Mouse (Mus musculus) 416B (cell line): ENCODE results near the gene Aebp1.
A peak's percentile ranks its signal among the peaks of the same experiment; 100 is the strongest.

Source experiments
- DNase-seq: peaks from one replicate; pipeline ENCODE4 v3.0.0; 2011; ENCODE audit warnings: low read depth

Gene Aebp1

GRCm38 (mm10) chr11:5893807-5894206 lies 32.1 kb downstream of the Aebp1 start:
- DNase-seq: no peak

DNA sequence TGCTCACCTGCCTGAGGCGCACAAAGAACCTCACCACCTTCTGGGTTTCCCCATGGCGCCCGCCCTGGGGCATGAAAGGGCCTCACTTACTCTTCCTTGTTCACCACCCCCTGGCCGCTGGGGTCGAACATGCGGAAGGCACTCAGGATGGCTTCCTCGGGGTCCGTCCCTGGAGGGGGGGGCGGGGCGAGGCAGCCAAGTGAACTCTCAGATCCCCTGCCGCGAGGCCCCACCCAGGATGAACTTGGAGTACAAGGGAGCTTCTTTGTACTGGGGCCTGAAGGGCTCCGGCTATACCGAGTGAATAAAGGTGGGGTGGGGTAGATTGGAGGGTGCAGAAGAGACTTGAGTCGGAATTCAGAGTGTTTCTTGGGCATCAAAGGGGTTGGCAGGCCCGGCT lies 35.5 kb downstream of the Aebp1 start:
- no peak for DNase-seq

- no peak for DNase-seq
Observed at GRCm38 (mm10) chr11:5897839-5898238, 36.1 kb downstream of the Aebp1 start.

DNA sequence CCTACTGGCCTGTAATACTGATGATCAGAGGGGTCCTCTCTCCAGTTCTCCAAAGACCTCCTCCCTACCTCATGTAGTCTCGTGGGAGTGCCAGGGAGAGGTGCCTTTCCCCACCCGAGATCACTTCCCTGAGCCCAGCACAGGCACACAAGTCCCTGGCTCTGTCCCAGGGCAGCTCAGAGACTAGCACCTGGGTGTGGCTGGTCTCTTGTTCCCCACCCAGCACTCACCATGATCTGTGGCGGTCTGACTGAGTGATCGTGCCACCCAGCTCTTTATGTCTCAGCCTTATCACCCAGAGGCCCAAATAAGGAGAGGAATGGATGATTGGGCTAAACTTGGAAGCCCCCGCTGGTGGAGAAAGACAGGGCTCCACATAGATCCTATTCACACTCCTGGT lies 36.8 kb downstream of the Aebp1 start, which contains the start of gene Myl7:
Gene Myl7 (minus strand): TSS at position 252 of the 400 bp plus-strand sequence.
- DNase-seq: no peak

DNA sequence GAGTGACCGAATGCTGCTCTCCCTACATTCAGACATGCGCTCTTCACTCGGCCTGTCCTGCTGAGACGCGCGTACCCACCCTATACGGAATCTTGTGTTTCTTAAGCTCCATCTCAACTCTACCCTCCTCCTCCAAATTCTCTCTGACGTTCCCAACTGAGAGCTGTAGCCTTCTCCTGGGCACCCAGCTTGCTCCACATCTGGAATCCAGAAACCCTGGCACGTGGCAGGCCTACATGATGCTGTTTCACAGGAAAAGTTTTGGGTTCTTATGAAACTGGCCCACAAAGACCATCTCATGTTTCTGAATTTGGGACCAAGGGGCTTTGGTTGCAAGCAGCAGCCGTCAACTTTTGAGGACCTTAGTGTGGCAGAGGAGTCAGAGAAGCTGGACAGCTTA lies 37.5 kb downstream of the Aebp1 start:
- DNase-seq: no peak

DNA sequence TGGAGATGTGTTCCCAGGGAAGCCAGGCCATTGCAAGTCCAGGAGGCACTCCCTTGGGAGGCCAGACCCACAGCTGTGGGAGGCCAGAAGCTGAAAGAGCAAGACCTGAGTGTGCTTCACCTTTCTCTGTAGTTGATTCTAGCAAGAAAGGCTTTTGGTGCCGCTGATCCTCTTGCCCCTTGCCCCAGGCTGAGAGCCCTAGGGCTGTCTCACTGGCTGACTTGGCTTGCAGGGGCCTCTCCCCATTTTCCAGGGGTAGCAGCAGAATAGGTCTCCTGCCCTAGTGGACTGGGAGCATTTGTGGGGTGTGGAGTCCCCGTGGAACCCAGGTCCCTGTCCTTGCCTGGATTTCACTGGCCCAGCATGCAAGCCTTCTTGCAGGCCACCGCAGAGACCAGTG lies 39.6 kb downstream of the Aebp1 start:
- DNase-seq: no peak

DNA sequence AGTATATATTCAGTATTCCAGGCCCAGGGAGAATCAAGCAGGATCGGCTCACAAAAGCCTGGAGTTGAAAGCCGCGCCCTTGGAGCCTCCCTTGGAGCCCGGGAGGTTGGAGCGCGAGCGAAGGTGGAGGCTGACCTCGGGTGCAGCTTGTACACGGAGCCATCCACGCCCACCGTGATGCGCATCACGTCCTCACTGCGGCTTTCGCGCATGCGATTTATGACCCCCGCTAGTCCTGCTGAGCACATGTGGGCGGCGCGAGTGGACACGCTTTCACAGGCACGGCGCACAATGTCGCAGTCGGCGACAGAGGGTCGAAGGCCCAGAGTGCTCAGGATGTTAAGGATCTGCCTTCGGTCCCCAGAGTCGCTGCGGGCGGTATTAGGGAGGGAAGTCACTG lies 40.2 kb downstream of the Aebp1 start:
- no peak for DNase-seq

DNA sequence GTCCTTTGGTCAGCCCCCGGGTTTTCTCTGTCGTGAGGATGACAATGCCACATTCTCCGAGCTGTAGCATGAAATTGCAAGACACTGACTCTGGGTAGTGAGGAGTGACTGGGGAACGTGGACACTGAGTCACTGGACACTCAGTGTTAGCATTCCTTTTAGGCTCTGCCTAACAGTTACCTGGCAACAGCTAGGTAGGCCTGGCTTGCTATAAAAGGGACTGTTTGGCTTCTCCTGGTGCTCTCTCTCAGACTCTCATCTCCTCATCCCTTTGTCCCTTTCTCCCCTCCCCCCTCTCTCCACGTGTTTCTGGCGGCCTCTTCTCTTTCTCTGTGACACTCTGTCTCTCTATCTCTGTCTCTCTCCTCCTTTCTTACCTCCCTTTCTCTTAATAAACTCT lies 40.6 kb downstream of the Aebp1 start:
- DNase-seq: no peak

DNA sequence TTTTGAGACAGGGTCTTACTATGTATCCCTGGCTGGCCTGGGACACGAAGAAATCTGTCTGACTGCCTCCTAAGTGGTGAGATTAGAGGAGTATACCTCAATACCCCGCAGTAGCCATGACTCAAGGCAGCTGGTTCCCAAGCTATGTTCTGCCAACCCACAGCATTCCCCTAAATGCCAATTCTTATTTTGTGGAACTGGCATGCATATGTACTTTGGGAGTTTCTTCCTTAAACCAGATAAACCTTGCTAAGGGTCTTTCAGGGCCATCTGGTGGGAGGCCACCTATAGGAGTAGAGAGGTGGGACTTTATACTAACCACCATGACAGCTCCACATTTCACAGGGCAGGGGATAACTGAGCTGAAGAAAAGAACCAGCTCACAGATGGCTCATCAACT lies 42.1 kb downstream of the Aebp1 start:
- no peak for DNase-seq

DNA sequence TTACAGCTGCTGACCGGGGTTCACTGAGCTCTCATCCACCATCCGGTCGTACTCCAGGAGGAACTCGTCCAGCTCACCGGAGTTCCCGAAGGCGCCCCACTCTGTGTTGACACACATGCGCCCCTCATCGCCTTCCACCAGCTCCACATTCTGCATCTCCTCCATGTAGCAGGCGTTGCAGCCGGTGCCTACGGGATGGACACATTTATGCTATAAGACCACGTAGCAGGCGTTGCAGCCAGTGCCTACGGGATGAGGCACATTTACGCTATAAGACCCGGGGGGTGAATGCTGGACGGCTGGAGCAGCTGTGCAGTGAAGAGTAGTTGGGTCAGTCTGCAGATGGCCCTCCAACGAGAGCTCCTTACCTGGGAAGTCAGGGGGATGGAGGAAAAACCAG lies 42.6 kb downstream of the Aebp1 start:
- DNase-seq: no peak

- DNase-seq: no peak
Observed at GRCm38 (mm10) chr11:5904871-5905270, 43.1 kb downstream of the Aebp1 start.

DNA sequence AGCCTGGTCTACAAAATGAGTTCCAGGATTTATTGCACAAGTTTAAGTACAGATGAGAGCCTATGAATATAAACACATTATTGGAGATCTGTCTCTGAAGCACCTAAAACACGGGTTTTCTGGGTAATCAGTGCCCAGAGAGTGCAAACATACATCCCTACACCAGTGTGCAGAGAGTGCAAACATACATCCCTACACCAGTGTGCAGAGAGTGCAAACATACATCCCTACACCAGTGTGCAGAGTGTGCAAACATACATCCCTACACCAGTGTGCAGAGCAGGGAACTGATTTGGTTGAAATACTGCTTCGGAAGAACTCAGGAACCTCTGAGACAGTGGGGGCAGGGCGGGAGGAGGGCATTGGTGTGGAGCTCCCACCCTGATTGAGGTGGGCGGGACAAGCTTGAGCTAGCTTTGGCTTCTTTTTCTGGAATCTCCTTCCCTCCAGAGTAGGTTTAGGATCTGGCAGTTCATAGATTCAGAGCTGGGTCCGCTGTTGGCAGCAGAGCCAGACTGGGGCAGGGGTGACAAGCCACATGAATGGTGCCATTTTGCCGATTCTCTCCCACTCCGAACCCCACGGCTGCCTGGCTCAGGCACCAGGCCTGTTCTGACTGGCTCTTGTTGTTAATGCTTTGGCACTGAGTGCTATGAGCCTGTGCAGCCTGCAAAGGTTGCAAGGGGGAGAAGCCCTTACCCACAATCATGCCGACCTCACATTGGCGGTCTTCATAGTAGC lies 44.2 kb downstream of the Aebp1 start:
- no peak for DNase-seq

- no peak for DNase-seq
Observed at GRCm38 (mm10) chr11:5907096-5907495, 45.3 kb downstream of the Aebp1 start.

DNA sequence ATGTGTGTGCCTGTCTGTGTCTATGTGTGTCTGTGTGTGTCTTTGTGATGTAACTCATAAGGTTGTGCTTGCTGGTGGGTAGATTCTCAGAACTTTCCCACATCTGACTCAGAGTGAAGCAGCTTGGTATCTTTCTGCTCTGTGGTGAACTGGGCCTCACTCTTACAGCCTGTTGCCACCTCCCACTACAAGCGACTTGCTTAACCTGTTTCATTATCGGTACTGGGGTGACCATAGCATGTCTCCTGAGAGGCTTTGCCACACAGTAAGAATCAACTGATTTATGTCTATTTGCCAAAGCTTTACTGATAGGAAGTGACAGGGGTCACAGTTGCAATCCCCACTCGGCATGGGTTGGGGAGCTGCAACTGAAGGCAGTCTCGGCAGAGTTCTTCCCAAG lies 46.9 kb downstream of the Aebp1 start:
- no peak for DNase-seq

DNA sequence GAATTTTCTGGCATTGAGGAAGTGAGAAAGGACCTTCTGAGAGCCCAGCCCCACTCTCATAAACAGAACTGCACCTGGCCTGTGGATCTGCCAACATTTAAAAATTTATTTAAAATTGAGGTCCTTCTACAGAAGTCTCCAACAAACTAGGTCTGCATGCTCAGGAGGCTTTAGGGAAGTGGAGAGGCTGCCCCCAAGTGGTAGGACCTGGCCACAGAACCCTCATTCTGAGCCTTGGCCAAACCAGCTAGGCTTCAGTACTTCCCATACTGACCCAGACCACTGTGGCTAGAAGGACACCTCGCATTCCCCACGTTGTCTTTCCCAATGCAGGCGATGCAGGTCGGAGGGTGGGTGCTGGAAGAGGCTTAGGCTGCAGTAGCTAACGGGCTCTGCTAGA lies 50.9 kb downstream of the Aebp1 start:
- DNase-seq: peak; percentile 71

DNA sequence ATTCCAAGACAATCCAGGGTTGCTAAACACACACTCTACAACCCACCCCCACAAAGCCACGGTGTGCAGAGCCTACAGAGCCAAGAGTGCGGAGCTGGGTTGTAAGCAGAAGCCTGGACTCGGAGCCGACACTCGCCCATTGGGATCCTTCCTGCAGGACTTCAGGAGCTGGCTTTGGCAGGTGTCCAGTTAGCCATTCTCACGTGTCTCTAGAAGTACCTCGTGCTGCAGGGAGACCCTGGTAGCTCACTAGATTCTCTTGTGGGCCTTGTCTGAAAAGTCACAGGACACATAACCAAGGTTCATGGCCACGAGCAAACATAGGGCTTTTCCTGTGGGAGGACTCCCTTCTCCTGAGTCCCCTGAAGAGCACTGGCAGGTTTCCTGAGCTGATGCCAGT lies 51.5 kb downstream of the Aebp1 start:
- no peak for DNase-seq

DNA sequence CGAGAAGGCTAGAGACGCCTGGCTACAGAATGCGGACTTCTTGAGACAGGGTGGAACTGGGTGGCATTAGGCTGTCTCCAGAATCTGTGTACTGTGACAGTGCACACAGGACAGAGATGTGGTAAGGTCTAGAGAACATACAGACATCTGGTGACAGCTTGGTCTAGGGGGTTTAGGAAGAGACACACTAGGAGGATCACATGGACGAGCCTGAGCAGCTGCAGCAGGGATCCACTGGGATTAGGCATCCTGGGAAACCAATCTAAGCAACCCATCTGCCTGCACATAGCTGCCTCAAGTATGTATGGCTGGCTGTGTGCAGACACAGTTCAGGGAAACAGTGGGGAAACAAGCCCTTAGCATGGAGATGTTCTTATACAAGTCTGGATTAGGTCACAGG lies 52.2 kb downstream of the Aebp1 start:
- DNase-seq: no peak

DNA sequence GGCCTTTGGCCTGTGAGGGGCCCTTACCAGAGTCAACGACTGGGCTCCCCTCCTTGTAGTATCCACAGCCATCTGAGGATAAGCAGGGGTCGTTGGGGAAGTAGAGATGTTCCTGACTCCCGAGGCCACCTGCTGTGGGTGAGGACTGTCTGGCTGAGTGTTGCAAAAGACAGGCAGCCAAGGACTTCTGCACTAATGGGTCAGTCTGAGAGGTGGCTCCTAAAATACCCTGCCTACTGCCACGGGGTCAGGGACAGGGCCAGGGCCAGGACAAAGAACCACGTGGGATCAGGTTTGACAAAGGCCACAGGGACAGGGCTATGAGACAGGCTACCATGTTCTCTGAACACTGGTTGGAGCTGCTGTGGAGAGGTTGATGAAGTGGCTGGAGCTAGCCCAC lies 53.2 kb downstream of the Aebp1 start:
- no peak for DNase-seq

DNA sequence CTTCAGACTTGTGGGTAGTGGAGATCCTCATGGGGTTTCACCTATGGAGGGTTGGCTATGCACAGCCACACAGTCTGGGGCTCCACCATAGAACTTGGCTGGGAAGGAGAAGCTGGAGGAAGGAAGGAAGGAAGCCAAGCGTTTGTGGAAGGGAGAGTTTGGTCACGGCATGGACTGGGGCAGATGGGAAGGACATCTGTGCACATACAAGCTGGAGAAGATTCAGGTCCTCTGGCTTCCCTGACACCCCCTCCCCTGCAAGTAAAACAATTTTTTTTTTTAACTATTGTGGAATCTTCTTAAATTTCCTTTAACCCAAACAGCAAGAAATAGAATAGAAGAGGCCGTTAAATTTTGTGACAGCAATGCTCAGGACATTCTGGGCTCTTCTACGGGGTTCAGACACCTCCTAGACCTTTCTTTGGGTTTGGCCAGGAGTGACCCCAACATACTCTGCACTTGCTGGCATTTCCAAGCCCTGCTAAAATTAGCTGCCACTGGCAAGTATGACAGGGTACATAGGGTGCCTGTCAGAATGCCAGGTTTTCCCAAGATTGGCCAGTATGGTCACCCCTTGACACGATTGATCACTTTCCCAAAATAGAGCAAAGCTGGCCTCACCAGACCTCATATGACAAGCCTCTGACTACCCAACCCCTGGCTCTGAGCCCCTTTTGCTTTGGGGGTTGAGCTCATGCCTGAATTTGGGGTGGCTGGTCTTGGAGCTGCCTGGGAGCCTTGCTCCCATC lies 53.9 kb downstream of the Aebp1 start:
- no peak for DNase-seq

- no peak for DNase-seq
Observed at GRCm38 (mm10) chr11:5916178-5916548, 54.4 kb downstream of the Aebp1 start.

DNA sequence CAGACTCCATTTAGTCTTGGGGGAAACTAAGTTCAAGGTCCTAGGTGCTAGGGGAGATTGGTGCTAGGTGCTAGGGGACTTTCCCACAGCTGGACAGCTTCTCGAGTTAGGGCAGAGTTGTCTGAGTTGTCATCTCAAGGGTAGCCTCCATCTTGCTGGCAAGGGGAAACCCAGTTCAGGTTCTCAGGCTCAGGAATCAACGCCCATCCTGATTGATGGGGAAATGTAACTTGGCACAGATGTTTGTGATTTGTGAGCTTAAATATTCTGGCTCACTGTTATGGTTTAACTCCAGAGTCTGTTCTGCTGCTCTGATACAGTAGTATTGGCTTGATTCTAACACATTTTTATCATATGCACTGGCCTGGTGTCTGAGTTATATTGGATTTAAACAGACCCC lies 56.4 kb downstream of the Aebp1 start:
- no peak for DNase-seq

- no peak for DNase-seq
Observed at GRCm38 (mm10) chr11:5919606-5920005, 57.9 kb downstream of the Aebp1 start.

- peak; percentile 8 for DNase-seq
Observed at GRCm38 (mm10) chr11:5920323-5920960, 58.7 kb downstream of the Aebp1 start.
